Mouse (Mus musculus): ENCODE measurements around the gene Prr36.

GRCm38 (mm10) chr8:4192305-4192704, 25.0 kb downstream of the Prr36 start:
- no peak for TF ChIP-seq CTCF (IDR thresholded peaks at IDR 0.05; ENCODE audit: low read depth, low read length)
- no peak for TF ChIP-seq POLR2A (IDR thresholded peaks at IDR 0.05; ENCODE audit: borderline replicate concordance, low read depth, low read length)

All from bone marrow macrophage, adult 2 months (primary cell).